Mouse (Mus musculus) heart, adult 2 months (tissue): ENCODE results near the gene Bid.

ENCODE experiments used
- CTCF ChIP-seq: fragments of 200-600 bp; IDR thresholded peaks from 2 replicates; pipeline ENCODE4 v1.8.1; 2022; ENCODE audit warnings: antibody characterized with exemption, mild to moderate bottlenecking, moderate library complexity
- EP300 ChIP-seq: fragments of 200-500 bp; IDR thresholded peaks from 2 replicates; pipeline ENCODE4 v1.6.1; 2011; ENCODE audit warnings: low read depth, low read length, control low read depth; ENCODE audit not compliant: insufficient read depth
- POLR2A ChIP-seq: fragments of 200-500 bp; IDR thresholded peaks from 2 replicates; pipeline ENCODE4 v1.6.1; 2011; ENCODE audit warnings: mild to moderate bottlenecking, low read depth, low read length, control low read depth; ENCODE audit not compliant: insufficient read depth

- TF ChIP-seq POLR2A (no peak), CTCF (no peak), EP300 (no peak)
Measured at GRCm38 (mm10) chr6:120903961-120904360, 12.7 kb downstream of the Bid start.
